8 mouse cellular contexts compared by ENCODE assay signal in the genomic region with DNA sequence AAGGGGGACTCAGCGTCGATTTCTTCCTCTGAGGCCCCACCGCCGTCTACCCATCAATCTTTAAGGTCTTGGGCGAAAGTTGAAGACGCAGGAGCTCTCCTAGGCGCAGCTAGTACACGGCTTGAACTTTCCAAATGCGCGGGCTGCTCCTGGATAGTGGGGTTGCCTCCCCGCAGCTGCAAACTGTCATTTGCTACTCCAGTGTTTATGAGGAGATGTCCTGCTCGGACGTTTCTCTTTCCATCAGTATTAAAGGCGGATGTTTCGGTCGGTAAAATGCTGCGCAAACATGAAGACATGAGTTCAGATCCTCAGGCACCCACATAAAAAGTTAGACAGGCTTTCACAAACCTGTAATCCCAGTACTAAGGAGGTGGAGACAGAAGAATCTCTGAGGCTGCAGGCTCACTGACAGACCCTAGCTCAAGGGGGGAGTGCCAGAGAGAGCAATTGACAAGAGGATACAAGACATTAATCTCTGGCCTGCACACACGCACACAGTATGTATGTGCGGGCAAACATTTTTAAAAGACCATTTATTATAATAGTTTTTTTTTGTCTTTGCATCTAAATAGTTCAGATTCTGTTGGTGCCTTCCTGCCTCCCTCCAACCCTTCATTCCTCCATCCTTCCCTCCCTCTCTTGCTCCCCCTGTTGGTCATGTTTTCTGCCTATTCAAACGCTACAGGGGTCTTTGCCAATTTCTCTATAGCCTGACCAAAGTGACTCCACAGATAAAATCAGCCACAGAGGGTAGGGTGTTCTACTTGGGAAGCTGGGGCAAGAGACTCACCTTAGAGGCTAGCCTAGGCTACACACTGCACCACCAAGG. TPM values are rescaled to one million over a fixed set of nuclear protein-coding genes. Genes with fewer than 3 reads are reported as not detected.
A peak's percentile ranks its signal among the peaks of the same experiment; 100 is the strongest.
DNase-seq lines count a peak whose midpoint lies in the region; ATAC-seq and TF ChIP-seq lines count a peak whose summit lies in the region.

Emilin2 (minus strand) TSS at position 639 of the 832 bp plus-strand sequence.

- H3K27ac ChIP-seq in layer of hippocampus, adult 2 months, result no peak within 1 kb of the TSS
- no peak within 1 kb of the TSS for H3K27ac ChIP-seq in kidney, embryonic 15.5 days
- H3K27ac ChIP-seq in stomach, embryonic 14.5 days (ENCODE audit: low read length), result no peak within 1 kb of the TSS

- no peaks in the 10 kb centered on the region for H3K36me3 ChIP-seq in kidney, embryonic 15.5 days
- H3K36me3 ChIP-seq in stomach, embryonic 14.5 days (ENCODE audit: control insufficient read depth, insufficient read depth, low read length), result no peaks in the 10 kb centered on the region

- 7% methylated on average over 20 of the region's 20 CpGs for WGBS in kidney, embryonic 15.5 days
- 7% methylated on average over 20 of the region's 20 CpGs for WGBS in stomach, embryonic 14.5 days

- peak; percentile 54 for ATAC-seq in granulocyte monocyte progenitor cell, adult 5-6 weeks (replicated peaks; ENCODE audit: poor library complexity, severe bottlenecking)
- ATAC-seq in kidney, embryonic 15.5 days (replicated peaks; ENCODE audit: low FRiP score), result 0 out of 2 replicates have a peak, but pooled peaks have one; percentile 6
- ATAC-seq in megakaryocyte-erythroid progenitor cell, adult 5-6 weeks (replicated peaks; ENCODE audit: low FRiP score, low TSS enrichment, poor library complexity, severe bottlenecking), result peak; percentile 55
- ATAC-seq in stomach, embryonic 14.5 days (ENCODE audit: insufficient number of reproducible peaks, insufficient read depth, low FRiP score, low read depth), result no peak; the same call in 1 of the 2 replicates

- H3K4me2 ChIP-seq in kidney, embryonic 15.5 days, result peak within 1 kb of the TSS; percentile 100
- H3K4me2 ChIP-seq in stomach, embryonic 14.5 days (replicated peaks; ENCODE audit: low read depth, low read length), result peak within 1 kb of the TSS; percentile 99

- DNase-seq in layer of hippocampus, adult 2 months (ENCODE audit: low spot score in 2 of 2), result peak in 1 of 2 experiments; percentile 33
- DNase-seq in layer of hippocampus, postnatal 14 days (ENCODE audit: low spot score in 2 of 2), result no peak
- DNase-seq in c-Kit-positive CD71-positive TER-119-positive erythroid progenitor cells, embryonic 14.5 days (ENCODE audit: low spot score), result peak; percentile 78
- no peak for DNase-seq in frontal cortex, postnatal 10 days (ENCODE audit: low spot score in 2 of 2)

- H3K4me3 ChIP-seq in layer of hippocampus, adult 2 months, result peak within 1 kb of the TSS; percentile 58
- peak within 1 kb of the TSS; percentile 68 for H3K4me3 ChIP-seq in kidney, embryonic 15.5 days (replicated peaks)
- peak within 1 kb of the TSS; percentile 49 for H3K4me3 ChIP-seq in stomach, embryonic 14.5 days (ENCODE audit: low read depth, low read length)

- peak; percentile 68 for TF ChIP-seq CTCF in layer of hippocampus, adult 2 months (conservative IDR thresholded peaks at IDR 0.05)

- H3K4me1 ChIP-seq in kidney, embryonic 15.5 days, result peaks cover 19% of the 10 kb centered on the region
- H3K4me1 ChIP-seq in stomach, embryonic 14.5 days (ENCODE audit: control insufficient read depth, insufficient read depth, low read length), result 0 out of 2 replicates have a peak, but pooled peaks cover 2% of the 10 kb centered on the region

- H3K9me3 ChIP-seq in kidney, embryonic 15.5 days (replicated peaks), result no peaks in the 10 kb centered on the region
- H3K9me3 ChIP-seq in stomach, embryonic 14.5 days (ENCODE audit: control insufficient read depth, low read depth, low read length), result no peaks in the 10 kb centered on the region

- H3K27me3 ChIP-seq in kidney, embryonic 15.5 days, result peaks cover 50% of the 10 kb centered on the region
- H3K27me3 ChIP-seq in stomach, embryonic 14.5 days (ENCODE audit: control insufficient read depth, insufficient read depth, low read length), result peaks cover 15% of the 10 kb centered on the region; the same call in 1 of the 2 replicates

- H3K9ac ChIP-seq in kidney, embryonic 15.5 days, result peak within 1 kb of the TSS; percentile 53
- H3K9ac ChIP-seq in stomach, embryonic 14.5 days (replicated peaks; ENCODE audit: low read depth, low read length), result 0 out of 2 replicates have a peak within 1 kb of the TSS, but pooled peaks have one; percentile 10

RNA-seq across cellular contexts. Expression of gene Emilin2, which starts in this region (rescaled TPM):
- 1 to 10 TPM; 1.9 to 2.3 TPM for total RNA-seq in layer of hippocampus, adult 2 months (2021)
- total RNA-seq in layer of hippocampus, postnatal 14 days (2021), result 1 to 10 TPM; 2.5 to 4.1 TPM
- 14.3 and 19.0 TPM in 2 replicates for total RNA-seq in granulocyte monocyte progenitor cell, adult 5-6 weeks (2014; fragmentation: Nextera tagmentation)
- total RNA-seq in granulocyte monocyte progenitor cell, adult 5-6 weeks (2017), result 25.0 and 25.8 TPM in 2 replicates
- polyA plus RNA-seq in kidney, embryonic 15.5 days (2015; fragmentation: Nextera tagmentation; extraction: Ambion mirVana), result 3.6 and 4.8 TPM in 2 replicates
- 52.0 and 57.5 TPM in 2 replicates for total RNA-seq in megakaryocyte-erythroid progenitor cell, adult 5-6 weeks (2014; fragmentation: Nextera tagmentation)
- total RNA-seq in megakaryocyte-erythroid progenitor cell, adult 5-6 weeks (2017), result 55.2 and 63.8 TPM in 2 replicates
- polyA plus RNA-seq in stomach, embryonic 14.5 days (2014; fragmentation: Nextera tagmentation; extraction: Ambion mirVana), result 1.5 and 3.0 TPM in 2 replicates
